Mouse (Mus musculus): ENCODE results near the gene Dcaf7.

DNA sequence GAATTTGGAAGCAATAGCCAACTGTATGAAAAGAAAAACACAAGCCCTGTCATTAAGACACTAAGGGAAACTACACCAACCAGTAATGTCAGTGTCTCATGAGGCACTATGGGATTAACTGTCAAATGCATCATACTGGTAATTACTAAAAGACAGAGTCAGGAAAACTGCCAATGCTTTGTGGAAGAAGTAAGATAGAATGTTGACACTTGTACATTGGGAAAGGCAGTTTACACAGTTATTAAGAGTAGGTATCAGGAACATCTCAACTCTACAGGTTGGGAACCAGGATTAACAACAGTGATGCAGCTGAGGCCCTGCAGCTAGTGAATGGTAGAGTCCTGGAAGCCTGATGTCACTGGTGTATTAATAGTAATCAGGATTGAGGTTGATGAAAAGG lies 7.7 kb downstream of the Dcaf7 start:
- TF ChIP-seq CTCF (IDR thresholded peaks at IDR 0.05; ENCODE audit: extremely low read depth, insufficient read length, insufficient replicate concordance, low read depth, low read length) (no peak), POLR2A (IDR thresholded peaks at IDR 0.05; ENCODE audit: low read depth, low read length) (no peak)
